Mouse (Mus musculus) forebrain, embryonic 10.5 days (tissue): ENCODE data around the gene Fam71e1. TPM values are rescaled to one million over a fixed set of nuclear protein-coding genes. Genes with fewer than 3 reads are reported as not detected.

Experiments
- DNase-seq: peaks from one replicate; pipeline ENCODE4 v3.0.0-alpha.2; 2017; ENCODE audit warnings: low spot score; ENCODE audit errors: extremely low spot score
- H3K27ac ChIP-seq: fragments of 300-500 bp; sonication (generic); 2 replicates; pipeline ENCODE4 v1.5.1; 2016; ENCODE audit warnings: mild to moderate bottlenecking
- H3K27me3 ChIP-seq: fragments of 300-500 bp; sonication (generic); 2 replicates; pipeline ENCODE4 v1.6.1; 2016; ENCODE audit warnings: mild to moderate bottlenecking; ENCODE audit not compliant: poor library complexity, severe bottlenecking
- H3K36me3 ChIP-seq: fragments of 300-500 bp; sonication (generic); replicated peaks from 2 replicates; pipeline ENCODE4 v1.6.1; 2016; ENCODE audit warnings: mild to moderate bottlenecking, moderate library complexity
- H3K4me1 ChIP-seq: fragments of 300-500 bp; sonication (generic); 2 replicates; pipeline ENCODE4 v1.6.1; 2016
- H3K4me3 ChIP-seq: fragments of 300-500 bp; sonication (generic); 2 replicates; pipeline ENCODE4 v1.5.1; 2016; ENCODE audit warnings: mild to moderate bottlenecking, moderate library complexity
- H3K9me3 ChIP-seq: fragments of 300-500 bp; sonication (generic); 2 replicates; pipeline ENCODE4 v1.6.1; 2016; ENCODE audit warnings: mild to moderate bottlenecking, moderate library complexity
- WGBS: fragments of 180-500 bp; shearing (Covaris S2); methylation state at CpG from one replicate; pipeline ENCODE4 v1.1.7; 2016; 5-methylcytosine and 5-hydroxymethylcytosine counted together
- polyA plus RNA-seq: library from polyadenylated mRNA; unstranded; fragments of >200 nt; fragmentation: Nextera tagmentation; extraction: Ambion mirVana; gene quantifications from 2 replicates; pipeline ENCODE4 v1.2.1, GENCODE M21; 2016

Fam71e1 gene
- polyA plus RNA-seq, 1 experiment from 2014 or later = 15.8 TPM

GRCm38 (mm10) chr7:44525126-44525832, 28.9 kb downstream of the Fam71e1 start:
- H3K4me1 ChIP-seq = peaks cover 36% of the 10 kb centered on the region
- H3K27me3 ChIP-seq = peaks cover 98% of the 10 kb centered on the region
- 16% methylated on average over 22 of the region's 22 CpGs for WGBS
- H3K4me3 ChIP-seq = peak overlapping the region; percentile 22; the same call in 1 of the 2 replicates
- H3K9me3 ChIP-seq = no peaks in the 10 kb centered on the region
- H3K36me3 ChIP-seq = no peaks in the 10 kb centered on the region
- DNase-seq = no peak
- peak overlapping the region; percentile 40; the same call in 1 of the 2 replicates for H3K27ac ChIP-seq

- H3K27me3 ChIP-seq = peaks cover 87% of the 10 kb centered on the region
Measured at GRCm38 (mm10) chr7:44526414-44527154, 30.2 kb downstream of the Fam71e1 start.

GRCm38 (mm10) chr7:44527483-44528398, 31.4 kb downstream of the Fam71e1 start:
- H3K27me3 ChIP-seq = peaks cover 76% of the 10 kb centered on the region
- H3K4me1 ChIP-seq = peaks cover 29% of the 10 kb centered on the region
- no peaks in the 10 kb centered on the region for H3K9me3 ChIP-seq
- H3K4me3 ChIP-seq = peak overlapping the region; percentile 52
- peaks cover 9% of the 10 kb centered on the region for H3K36me3 ChIP-seq
- 7% methylated on average over 40 of the region's 40 CpGs for WGBS
- H3K27ac ChIP-seq = peak overlapping the region; percentile 62
- DNase-seq = peak; percentile 76

More at GRCm38 (mm10) chr7:44526414-44527154, 30.2 kb downstream of the Fam71e1 start:
- H3K27ac ChIP-seq = no peak overlapping the region
- no peak for DNase-seq
- H3K4me1 ChIP-seq = peaks cover 34% of the 10 kb centered on the region
- 86% methylated on average over 14 of the region's 14 CpGs for WGBS
- no peaks in the 10 kb centered on the region for H3K36me3 ChIP-seq
- no peak overlapping the region for H3K4me3 ChIP-seq
- H3K9me3 ChIP-seq = no peaks in the 10 kb centered on the region

GRCm38 (mm10) chr7:44529518-44529917, 33.1 kb downstream of the Fam71e1 start:
- no peak for DNase-seq
- Histone ChIP-seq H3K9me3 (no peaks in the 10 kb centered on the region), H3K27me3 (peaks cover 58% of the 10 kb centered on the region), H3K4me3 (no peak overlapping the region), H3K36me3 (peaks cover 27% of the 10 kb centered on the region), H3K27ac (no peak overlapping the region), H3K4me1 (peaks cover 28% of the 10 kb centered on the region)
- WGBS = 66% methylated on average over 5 of the region's 5 CpGs

- H3K27me3 ChIP-seq = peaks cover 48% of the 10 kb centered on the region
- peaks cover 18% of the 10 kb centered on the region for H3K4me1 ChIP-seq
- H3K9me3 ChIP-seq = no peaks in the 10 kb centered on the region
- 85% methylated on average over 3 of the region's 3 CpGs for WGBS
- no peak overlapping the region for H3K27ac ChIP-seq
- H3K36me3 ChIP-seq = peaks cover 37% of the 10 kb centered on the region
- DNase-seq = no peak
- H3K4me3 ChIP-seq = no peak overlapping the region
Measured at GRCm38 (mm10) chr7:44530507-44530906, 34.1 kb downstream of the Fam71e1 start.

GRCm38 (mm10) chr7:44531207-44531606, 34.8 kb downstream of the Fam71e1 start:
- DNase-seq = no peak
- Histone ChIP-seq H3K27me3 (peaks cover 41% of the 10 kb centered on the region), H3K4me3 (no peak overlapping the region), H3K27ac (no peak overlapping the region), H3K9me3 (no peaks in the 10 kb centered on the region), H3K4me1 (peaks cover 15% of the 10 kb centered on the region), H3K36me3 (peaks cover 44% of the 10 kb centered on the region)
- WGBS = 64% methylated on average over 5 of the region's 5 CpGs

GRCm38 (mm10) chr7:44531946-44532732, 35.8 kb downstream of the Fam71e1 start, which contains the start of gene Spib:
Spib (minus strand) TSS chr7:44532071.
- 87% methylated on average over 4 of the region's 4 CpGs for WGBS
- peaks cover 15% of the 10 kb centered on the region for H3K4me1 ChIP-seq
- H3K36me3 ChIP-seq = peaks cover 53% of the 10 kb centered on the region
- H3K9me3 ChIP-seq = no peaks in the 10 kb centered on the region
- no peak for DNase-seq
- no peak within 1 kb of the TSS for H3K4me3 ChIP-seq
- H3K27me3 ChIP-seq = peaks cover 32% of the 10 kb centered on the region
- no peak within 1 kb of the TSS for H3K27ac ChIP-seq

GRCm38 (mm10) chr7:44532918-44533745, 36.8 kb downstream of the Fam71e1 start:
- 88% methylated on average over 29 of the region's 29 CpGs for WGBS
- peaks cover 22% of the 10 kb centered on the region for H3K27me3 ChIP-seq
- no peak for DNase-seq
- H3K36me3 ChIP-seq = peaks cover 63% of the 10 kb centered on the region
- H3K4me3 ChIP-seq = no peak overlapping the region
- no peak overlapping the region for H3K27ac ChIP-seq
- H3K4me1 ChIP-seq = peaks cover 6% of the 10 kb centered on the region
- no peaks in the 10 kb centered on the region for H3K9me3 ChIP-seq

- 78% methylated on average over 12 of the region's 12 CpGs for WGBS
- DNase-seq = no peak
- peaks cover 69% of the 10 kb centered on the region for H3K36me3 ChIP-seq
Measured at GRCm38 (mm10) chr7:44533746-44534045, 37.3 kb downstream of the Fam71e1 start.

GRCm38 (mm10) chr7:44534242-44534641, 37.9 kb downstream of the Fam71e1 start:
- Histone ChIP-seq H3K4me1 (no peaks in the 10 kb centered on the region), H3K4me3 (no peak overlapping the region), H3K27me3 (peaks cover 11% of the 10 kb centered on the region), H3K36me3 (peaks cover 74% of the 10 kb centered on the region), H3K27ac (no peak overlapping the region), H3K9me3 (no peaks in the 10 kb centered on the region)
- DNase-seq = no peak
- WGBS = 91% methylated on average over 13 of the region's 13 CpGs

More at GRCm38 (mm10) chr7:44533746-44534045, 37.3 kb downstream of the Fam71e1 start:
- Histone ChIP-seq H3K27ac (no peak overlapping the region), H3K9me3 (no peaks in the 10 kb centered on the region), H3K27me3 (peaks cover 16% of the 10 kb centered on the region), H3K4me3 (no peak overlapping the region), H3K4me1 (0 out of 2 replicates have a peak, but pooled peaks cover under 1% of the 10 kb centered on the region)

- 91% methylated on average over 19 of the region's 19 CpGs for WGBS
- Histone ChIP-seq H3K27ac (no peak overlapping the region), H3K9me3 (no peaks in the 10 kb centered on the region), H3K4me3 (no peak overlapping the region), H3K36me3 (peaks cover 80% of the 10 kb centered on the region), H3K4me1 (no peaks in the 10 kb centered on the region), H3K27me3 (peaks cover 5% of the 10 kb centered on the region)
- DNase-seq = no peak
Measured at GRCm38 (mm10) chr7:44534656-44535441, 38.5 kb downstream of the Fam71e1 start.
